Mouse (Mus musculus) adrenal gland, postnatal 36 days (tissue): ENCODE data around the gene Kirrel3. TPM values are rescaled to one million over a fixed set of nuclear protein-coding genes. Genes with fewer than 3 reads are reported as not detected.
A peak's percentile ranks its signal among the peaks of the same experiment; 100 is the strongest.

Source experiments
- DNase-seq, 2 experiments: peaks; one replicate each; pipeline ENCODE4 v3.0.0; 2021; ENCODE audit warnings: mixed read lengths in 1 of 2
- total RNA-seq, 2 experiments: library from RNA; stranded (reverse); gene quantifications; 2 replicates each; pipeline ENCODE4 v1.2.3; 2021

Kirrel3 gene
- total RNA-seq, 2 experiments from 2014 or later = 0.26 to 0.33 TPM

DNA sequence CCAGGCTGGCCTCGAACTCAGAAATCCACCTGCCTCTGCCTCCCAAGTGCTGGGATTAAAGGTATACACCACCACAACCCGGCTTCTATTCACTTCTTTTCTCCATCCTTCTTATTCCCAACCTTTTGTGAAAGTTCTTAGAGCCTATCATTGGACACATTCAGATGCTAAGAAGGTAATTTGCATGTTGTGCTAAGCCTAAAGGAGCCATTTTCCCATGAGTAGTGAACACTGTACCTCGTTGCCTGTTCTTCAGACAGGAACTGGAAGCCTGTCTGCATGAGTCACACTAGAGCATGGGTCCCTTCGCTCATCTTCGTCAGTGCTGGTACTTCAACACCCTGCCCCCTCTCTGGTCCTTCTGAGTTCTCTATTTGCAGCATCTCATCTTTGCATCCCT, 268.2 kb downstream of the Kirrel3 start:
- no peak for DNase-seq

GRCm38 (mm10) chr9:34754523-34755097, 268.9 kb downstream of the Kirrel3 start:
- DNase-seq = no peak

GRCm38 (mm10) chr9:34756055-34756454, 270.4 kb downstream of the Kirrel3 start:
- DNase-seq = no peak

DNA sequence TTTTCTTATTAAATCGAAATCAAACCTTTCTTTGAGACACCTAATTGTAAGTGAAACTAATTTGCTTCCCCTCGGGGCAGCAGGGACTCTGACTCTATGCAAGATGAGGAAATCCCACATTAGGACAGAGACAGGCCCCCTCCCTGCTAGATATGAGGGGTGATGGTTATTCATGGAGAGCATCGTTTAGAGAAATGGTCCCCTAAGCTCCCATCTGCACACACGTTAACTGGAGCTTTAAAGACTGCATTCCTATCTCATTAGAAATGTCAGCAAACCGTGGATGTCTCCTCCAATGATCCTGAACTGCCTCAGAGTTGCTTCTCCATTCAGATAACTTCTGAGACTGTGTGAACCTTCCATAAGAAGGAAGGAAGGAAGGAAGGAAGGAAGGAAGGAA, 273.2 kb downstream of the Kirrel3 start:
- DNase-seq = no peak

DNA sequence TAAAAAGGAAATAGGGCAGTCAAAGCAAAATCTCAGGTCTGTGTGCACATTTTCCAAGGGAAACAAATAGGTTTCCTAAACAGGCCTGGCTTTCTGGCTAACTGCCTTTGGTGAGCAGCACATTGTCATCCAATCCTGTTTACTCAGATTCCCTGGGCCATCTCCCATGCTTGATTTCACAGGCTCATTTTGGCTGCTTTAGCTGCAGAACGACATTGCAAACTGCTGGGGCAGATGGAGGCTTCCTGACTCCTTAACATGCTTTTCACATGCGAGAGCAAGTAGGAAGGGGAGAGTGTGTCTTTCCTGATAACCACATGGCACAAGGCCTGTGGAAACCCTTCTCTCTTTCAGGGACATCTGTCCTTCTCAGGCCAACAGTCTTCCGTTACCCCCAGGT, 274.8 kb downstream of the Kirrel3 start:
- no peak for DNase-seq

- DNase-seq = no peak
Observed at GRCm38 (mm10) chr9:34766792-34767623, 281.3 kb downstream of the Kirrel3 start.

DNA sequence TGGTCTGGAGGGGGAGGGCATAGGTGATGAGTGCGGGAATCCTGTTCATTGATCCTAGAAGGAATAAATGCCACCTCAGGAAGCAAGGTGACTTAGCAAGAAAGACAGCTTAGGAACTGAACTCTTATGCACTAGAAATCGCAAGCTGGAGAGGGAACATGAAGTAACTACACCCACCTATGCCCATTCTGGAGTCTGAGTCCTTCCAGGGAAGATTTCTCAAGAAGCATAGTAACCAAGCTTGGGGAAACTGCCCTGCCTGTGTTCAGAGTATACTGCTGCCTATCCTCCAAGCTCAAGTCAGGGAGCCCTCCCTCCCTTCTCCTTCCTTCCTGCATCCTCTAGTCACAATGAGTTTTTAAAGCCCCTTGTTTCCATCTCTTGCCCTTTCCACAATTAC, 283.3 kb downstream of the Kirrel3 start:
- no peak for DNase-seq

DNA sequence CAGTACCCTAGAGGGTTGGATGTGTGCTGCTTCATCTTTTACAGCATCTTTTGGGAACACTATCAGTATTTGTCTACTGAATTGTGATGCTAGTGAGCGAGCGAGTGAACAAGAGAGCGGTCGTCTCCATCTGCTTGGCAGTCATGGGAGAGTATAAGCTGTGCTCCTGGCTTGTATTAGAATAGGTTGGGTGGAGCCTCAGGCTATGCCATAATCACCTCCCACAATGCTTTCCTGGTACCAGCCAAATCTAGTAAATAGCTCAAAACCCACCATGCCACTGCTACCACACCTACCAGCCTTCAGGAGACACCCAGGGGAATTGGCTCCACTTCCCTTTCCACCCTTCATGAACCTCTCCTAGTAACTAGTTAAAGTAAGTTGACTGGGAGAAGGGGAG, 285.3 kb downstream of the Kirrel3 start:
- DNase-seq = no peak

DNA sequence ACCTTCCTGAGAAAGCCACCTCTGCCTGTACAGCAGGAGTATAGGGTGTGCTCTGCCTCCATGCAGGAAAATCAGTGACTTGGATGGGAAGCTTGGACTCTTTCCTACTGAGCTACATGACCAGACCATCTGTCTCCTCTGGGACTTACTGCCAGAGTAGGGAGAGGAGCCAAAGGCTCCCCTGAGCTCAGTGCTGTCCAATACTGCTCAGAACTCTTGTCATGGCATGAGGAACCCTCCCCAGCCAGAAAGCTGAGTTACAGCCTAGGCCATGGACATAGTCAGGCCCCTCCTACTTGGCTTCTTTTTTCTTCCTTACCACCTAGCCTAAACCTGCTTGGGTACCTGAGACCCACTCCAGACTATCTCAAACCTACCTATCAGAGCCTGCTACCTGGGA, 285.7 kb downstream of the Kirrel3 start:
- DNase-seq = no peak

DNA sequence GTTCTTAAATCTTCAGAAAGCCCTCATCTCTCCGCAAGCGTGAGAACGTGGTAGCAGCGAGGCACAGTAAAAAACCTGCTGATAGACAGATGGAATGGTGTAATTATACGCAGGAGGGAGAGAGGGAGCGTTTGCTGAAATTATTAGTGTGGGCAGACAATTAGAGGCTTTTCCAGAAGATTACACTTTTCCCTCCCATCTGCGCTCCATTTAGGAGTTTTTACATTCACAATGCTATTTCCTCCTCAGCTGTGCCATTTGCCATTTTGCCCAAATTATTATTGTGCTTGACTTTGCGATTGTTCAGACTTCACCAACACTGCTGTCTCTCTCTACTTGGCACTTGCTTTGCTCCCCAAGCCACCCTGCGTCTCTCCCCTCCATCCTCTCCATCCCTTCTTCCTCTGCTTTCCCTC, 286.3 kb downstream of the Kirrel3 start:
- DNase-seq = no peak

DNA sequence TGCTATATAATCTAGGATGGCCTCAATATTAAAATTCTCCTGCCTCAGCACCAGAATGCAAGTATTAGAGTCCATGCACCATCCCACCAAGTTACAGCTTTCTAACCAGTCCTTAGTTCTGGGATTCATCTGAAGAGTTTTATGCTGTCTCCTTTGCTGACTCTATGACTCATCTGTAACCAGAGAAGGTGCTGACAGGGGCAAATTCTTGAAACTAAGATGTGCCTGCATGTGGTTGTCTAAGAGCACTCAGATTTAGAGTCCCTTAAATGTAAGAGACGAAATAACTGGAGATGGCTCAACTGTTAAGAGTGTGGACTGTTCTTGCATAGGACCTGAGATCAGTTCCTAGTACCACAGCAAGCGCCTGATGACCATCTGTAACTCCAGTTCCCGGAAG, 295.7 kb downstream of the Kirrel3 start:
- no peak for DNase-seq

DNA sequence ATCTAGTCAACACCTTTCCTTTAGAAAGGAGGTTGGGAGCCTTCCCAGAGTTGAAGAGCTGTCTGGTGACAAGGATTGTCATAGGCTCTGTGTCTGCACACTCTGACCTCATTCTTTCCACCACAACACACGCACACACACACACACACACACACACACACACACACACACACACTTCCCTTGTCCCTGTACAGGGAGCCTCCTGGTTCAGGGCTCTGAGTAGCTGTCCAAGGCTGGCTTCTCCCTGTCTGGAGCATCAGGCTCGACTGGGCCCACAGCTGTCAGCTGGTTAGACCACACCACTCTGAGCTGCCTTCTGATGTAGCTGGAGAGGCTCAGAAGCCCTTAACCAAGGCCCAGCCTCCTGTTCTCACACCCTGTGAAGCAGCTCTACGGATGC, 302.2 kb downstream of the Kirrel3 start:
- DNase-seq = no peak

DNA sequence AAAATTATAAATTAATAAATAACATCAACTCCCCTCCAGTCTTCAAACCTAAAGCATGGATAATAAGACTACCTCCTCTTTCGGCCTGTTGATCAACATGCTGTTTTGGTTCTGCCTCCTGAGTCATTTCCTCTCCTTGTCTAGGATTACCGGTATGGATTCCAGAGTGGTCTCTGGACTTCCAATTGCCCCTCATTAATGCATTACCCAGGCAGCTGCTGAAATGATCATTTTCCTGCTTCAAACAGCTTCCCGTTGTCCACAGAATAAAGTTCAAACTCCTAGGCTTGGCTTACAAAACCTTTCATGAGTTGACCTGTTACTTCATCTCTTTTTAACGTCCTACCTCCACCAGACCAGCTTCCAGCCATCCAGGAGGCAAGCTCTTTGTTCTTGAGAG, 309.5 kb downstream of the Kirrel3 start:
- no peak for DNase-seq

- no peak for DNase-seq
Observed at GRCm38 (mm10) chr9:34797688-34798339, 312.1 kb downstream of the Kirrel3 start.

DNA sequence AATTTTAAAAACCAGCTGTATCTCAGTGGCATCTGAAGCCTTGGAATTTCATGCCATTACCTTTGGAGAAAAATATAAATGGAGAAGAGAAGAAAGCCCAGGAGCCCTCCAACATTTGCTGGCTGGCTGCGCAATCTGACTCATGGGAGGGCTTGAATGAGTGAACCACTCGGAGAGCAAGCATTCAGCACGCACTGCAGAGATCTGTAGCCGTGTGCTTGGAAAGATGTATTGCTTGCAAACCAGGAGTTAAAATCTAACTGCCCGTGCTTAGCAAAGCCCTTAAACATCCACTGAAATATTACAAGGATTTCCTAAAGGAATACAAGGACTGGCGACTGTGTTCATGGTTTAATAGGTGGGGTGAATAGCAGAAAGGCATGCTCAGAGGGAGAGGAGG, 316.0 kb downstream of the Kirrel3 start:
- no peak for DNase-seq

- DNase-seq = no peak
Observed at GRCm38 (mm10) chr9:34806854-34807253, 321.2 kb downstream of the Kirrel3 start.

GRCm38 (mm10) chr9:34809993-34810513, 324.4 kb downstream of the Kirrel3 start:
- no peak for DNase-seq

GRCm38 (mm10) chr9:34818325-34818976, 332.8 kb downstream of the Kirrel3 start:
- no peak for DNase-seq

- peak in 1 of 2 experiments; percentile 2 for DNase-seq
Observed at GRCm38 (mm10) chr9:34824358-34825088, 338.8 kb downstream of the Kirrel3 start.

DNA sequence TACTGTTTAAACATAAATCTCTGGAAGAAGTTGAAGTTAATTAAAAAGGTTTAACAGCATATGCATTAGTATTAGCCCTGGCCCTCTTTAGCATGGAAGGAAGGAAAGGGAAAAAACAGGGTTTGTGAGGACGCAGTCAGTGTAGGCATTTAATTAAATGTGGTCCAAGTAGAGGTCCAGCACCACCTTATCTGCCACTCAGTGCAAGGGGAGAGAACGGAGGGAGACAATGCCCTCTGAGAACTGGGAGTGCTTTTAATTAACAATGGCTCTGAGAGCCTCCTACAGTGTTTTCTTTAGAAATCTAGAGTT, 339.4 kb downstream of the Kirrel3 start:
- no peak for DNase-seq

- no peak for DNase-seq
Observed at GRCm38 (mm10) chr9:34825402-34826008, 339.8 kb downstream of the Kirrel3 start.

- no peak for DNase-seq
Observed at GRCm38 (mm10) chr9:34830696-34831095, 345.0 kb downstream of the Kirrel3 start.
